Mouse (Mus musculus) c-Kit-positive CD71-positive TER-119-positive erythroid progenitor cells, embryonic 14.5 days (primary cell): ENCODE measurements around the gene Tfam.

Experiments used
- DNase-seq: peaks from one replicate; pipeline ENCODE4 v3.0.0-alpha.2; 2013; ENCODE audit warnings: low spot score

Tfam gene

DNA sequence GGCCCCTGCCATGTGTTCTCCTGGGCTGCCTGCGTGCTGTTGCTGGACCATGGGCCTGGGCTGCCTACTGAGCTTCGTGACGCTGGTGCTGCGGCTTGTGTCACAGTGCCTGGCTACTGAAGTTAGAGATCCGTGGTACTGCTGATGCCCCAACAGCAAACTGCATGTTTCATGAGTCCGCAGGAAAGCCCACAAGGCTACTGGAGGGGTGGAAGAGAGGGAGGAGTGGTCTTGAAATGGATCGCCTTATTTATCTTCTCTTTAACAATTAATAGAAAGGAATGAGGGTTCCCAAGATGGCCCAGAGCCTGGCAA, at the start of gene Tfam:
Tfam (minus strand) TSS at position 41 of the 315 bp plus-strand sequence.
- DNase-seq = no peak

DNA sequence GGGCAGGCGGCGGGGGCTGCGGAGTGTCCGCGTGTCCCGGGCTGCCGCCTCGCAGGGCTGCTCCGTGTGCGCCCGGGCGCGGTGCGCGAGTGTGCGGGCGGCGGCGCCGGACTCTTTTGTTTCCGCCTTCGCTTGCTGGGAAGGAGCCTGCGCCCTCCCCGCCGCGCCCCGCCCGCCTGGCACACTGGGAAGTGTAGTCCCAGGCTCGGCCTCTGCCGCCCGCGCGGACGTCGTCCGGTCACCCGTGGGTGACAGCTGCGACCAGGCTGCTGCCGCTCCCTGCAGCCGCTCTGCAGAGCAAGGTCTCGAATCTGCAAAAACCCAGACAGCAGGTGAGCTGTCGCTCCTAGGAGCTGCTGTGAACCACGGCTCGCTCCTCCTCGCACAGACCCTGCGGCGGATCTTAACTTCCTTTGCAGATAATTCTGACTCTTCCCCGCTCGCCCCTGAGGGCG, 47.1 kb upstream of the Tfam start, which contains the start of gene Ube2d1:
Ube2d1 (minus strand) TSS at position 137 of the 455 bp plus-strand sequence.
- DNase-seq = peak; percentile 17

DNA sequence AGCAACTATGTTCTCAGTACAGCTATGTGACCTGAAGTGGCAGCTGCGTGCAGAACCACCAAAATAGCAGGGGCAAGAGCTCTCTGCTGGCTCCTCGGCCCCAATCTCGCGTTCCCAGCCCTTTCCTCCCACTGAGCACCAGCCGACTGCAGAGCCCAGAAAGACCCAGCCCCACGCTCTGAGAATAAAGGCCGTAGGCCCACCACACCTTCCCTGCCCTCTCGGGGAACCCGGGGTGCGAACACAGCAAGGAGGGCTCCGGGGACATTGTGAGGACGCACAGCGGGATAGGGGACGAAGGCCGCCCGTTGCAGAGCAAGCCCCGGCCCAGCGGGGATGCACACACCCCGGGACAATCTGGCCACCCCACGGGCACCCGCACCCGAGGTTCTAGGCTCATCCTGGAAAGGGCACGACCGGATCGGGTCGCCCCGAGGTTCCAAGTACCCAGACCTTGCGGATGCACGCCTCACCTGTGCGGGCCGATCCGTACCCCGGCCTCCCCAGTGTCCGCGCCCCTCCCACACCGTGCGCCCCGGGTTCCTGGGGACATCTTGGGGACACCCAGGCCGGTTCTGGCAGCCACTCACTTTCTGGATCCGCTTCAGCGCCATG, 46.5 kb upstream of the Tfam start:
- DNase-seq = no peak

DNA sequence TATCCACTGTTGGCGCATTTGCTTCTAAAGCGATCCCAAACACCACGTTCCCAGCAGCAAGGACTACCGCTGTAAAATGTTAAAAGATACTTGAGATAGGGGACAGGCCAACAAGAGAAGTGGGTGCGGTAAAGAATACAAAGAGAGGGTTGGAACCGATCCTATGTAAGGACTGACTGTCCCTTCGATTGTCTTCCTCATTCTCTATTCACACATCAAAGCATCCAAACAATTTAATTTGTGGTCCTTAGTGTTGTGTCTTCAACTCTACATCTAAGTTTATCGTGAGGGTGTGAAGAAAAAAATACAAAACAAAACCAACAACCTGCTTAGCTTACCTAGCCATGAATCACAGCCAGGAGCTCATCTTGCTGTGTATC, 46.0 kb upstream of the Tfam start:
- DNase-seq = no peak

DNA sequence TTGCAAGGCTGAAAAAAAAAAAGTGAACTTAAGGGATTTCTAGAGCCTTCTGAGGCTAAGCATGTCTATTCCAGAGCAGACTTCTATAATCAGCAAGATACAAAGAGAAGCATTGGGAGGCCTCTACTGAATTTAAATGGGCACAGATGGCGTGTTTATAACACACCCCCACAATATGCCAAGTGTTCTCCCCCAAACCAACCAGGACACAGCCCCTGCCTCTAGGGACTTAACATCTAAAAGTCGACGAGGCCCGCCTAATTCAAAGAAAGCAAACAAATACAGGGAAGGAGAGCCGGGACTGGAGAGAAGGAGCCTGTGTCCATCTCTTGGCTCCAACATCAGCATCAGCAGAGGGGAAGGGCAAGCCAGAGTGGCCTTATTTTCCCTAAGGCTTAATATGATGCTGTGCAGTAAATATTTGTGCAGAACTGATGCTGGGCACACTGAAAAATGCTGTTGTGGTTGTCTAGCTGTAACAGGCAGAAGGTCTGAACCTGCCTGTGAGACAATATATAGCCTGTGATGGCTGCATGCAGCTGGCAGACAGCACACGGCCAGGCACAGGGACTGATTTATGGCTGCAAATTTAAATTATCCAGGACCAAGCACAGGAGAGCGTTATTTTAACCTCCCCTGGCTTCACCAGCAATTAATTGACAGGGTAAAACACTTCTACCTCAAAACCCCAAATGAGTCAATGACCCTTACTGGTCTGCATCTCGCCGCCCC, 35.1 kb upstream of the Tfam start:
- DNase-seq = no peak

GRCm38 (mm10) chr10:71267973-71268372, 29.9 kb upstream of the Tfam start:
- DNase-seq = no peak

DNA sequence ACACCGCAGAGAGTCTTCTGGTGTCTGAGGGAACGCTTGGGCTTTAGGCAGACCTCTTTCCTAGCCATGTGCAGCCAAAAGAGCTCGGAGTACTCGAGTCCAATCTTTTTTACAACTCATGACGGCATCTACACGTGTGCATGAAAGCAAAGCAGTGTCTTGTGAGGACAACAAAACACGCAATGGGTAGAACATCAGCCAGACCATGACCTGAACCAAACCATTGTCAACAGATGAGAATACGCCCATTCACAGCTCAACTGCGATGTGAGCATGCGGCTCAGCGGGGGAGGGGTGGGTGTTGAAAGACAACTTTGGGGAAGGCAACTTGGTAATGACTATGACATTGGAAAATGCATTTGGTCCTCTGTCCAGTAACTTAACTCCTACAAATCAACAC, 29.4 kb upstream of the Tfam start:
- DNase-seq = no peak

- no peak for DNase-seq
Measured at GRCm38 (mm10) chr10:71265067-71265466, 27.0 kb upstream of the Tfam start.

DNA sequence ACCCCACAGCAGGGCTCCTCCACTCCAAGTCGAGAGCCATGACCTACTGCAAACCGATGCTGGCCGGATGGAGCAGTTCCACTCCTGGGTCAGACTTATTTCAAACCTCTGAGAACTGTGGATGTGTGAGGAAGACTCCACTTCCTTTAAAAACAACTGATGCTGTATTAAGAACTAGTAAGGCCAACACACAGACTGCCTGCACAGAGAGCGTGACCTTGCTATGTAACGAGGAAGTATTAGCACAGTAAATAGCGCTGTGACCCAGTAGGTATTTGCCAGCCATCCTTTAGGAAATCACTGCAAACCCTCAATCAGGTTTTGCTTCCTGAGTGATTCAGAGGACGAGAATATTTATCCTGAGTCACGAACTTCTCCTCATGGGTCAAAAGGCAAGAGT, 23.6 kb upstream of the Tfam start:
- DNase-seq = no peak

GRCm38 (mm10) chr10:71258943-71259342, 20.9 kb upstream of the Tfam start:
- no peak for DNase-seq

- no peak for DNase-seq
Measured at GRCm38 (mm10) chr10:71258516-71258915, 20.4 kb upstream of the Tfam start.

DNA sequence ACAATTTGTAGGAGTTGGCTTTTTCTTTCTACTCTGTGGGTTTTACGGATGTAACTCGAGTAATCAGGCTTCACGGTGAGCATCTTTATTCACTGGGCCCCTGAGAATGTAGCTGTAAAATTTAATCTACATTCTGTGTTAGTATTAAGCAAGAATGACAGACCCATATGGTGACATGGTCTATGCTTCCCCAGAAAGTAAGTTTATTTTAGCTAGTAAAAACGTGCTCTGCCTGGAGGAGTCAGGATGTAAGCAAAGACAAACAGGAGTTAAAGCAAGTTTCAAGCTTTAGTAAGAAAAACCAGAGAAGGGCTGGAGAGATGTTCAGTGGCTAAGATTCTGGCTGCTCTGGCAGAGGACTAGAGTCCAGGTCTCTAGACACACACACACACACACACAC, 15.1 kb upstream of the Tfam start:
- no peak for DNase-seq

DNA sequence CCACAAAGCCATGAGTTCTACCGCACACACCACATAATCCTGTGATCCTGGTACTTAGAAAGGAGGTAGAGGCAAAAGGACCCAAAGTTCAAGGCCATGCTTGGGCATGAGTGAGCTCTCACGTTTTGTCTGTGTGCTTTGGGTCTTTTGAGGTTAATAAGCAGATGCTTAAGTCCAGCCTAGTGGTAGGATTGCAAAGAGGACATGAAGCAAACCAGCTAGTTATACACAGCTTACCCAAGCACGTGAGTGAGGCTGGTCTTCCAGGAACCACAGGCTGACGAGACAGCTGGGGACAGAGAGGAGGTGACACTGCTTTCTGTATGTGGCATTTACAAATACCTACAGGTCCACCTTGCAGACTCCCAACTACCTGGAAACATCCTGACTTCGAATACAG, 14.3 kb upstream of the Tfam start:
- DNase-seq = no peak

- no peak for DNase-seq
Measured at GRCm38 (mm10) chr10:71251846-71252245, 13.8 kb upstream of the Tfam start.

- no peak for DNase-seq
Measured at GRCm38 (mm10) chr10:71251256-71251655, 13.2 kb upstream of the Tfam start.

DNA sequence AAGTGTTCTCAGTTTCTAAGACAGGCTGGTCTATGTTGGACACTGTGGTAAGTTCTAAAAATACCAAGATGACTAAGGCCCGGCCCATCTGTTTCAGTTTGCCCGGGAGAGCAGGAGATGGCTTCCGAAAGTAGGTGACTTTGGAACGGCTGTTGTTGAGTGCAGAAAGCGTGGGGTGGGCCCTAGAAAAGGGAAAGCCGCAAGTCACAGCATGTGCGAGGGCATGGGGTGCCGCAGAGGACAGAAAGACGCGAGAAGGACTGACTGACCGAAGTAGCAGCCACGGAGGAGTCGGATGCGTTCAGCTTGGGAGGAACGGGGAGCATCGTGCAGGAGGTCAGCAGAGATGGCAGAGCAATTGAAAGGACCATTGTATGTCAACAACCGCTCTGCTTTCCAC, 12.4 kb upstream of the Tfam start:
- DNase-seq = no peak

DNA sequence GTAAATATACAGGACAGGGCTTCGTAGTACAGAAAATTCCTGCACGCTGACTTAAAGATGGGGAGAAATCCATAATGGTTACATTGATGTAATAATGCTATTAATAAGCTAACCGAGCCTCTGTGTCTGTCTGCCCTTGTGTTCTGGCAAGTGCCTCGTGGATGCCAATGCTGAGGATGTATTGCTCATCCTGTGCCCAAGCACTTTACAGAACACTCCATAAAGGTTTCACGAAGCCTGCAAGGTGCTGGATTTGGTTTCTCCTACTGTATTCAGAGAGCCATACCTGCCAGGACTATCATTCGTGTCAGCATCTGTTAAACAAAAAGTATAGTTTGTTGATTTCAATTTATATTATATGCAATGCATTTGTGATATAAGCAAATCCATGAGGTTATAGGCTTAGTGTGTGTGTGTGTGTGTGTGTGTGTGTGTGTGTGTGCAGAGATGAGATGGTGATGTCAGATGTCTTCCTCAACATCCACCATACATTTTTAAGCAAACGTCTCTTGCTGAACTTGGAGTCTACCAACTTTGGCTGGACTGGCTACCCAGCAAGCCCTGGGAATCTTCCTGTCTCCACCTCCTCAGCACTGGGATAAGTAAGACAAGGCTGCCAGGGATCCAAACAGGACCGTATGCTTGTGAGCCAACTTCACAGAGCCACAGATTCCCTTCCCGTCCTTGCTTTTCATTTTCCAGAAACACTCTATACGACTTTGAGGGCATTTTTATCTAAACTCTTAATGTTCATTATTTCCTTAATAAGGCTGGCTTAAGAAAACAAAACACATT, 11.2 kb upstream of the Tfam start:
- DNase-seq = no peak

DNA sequence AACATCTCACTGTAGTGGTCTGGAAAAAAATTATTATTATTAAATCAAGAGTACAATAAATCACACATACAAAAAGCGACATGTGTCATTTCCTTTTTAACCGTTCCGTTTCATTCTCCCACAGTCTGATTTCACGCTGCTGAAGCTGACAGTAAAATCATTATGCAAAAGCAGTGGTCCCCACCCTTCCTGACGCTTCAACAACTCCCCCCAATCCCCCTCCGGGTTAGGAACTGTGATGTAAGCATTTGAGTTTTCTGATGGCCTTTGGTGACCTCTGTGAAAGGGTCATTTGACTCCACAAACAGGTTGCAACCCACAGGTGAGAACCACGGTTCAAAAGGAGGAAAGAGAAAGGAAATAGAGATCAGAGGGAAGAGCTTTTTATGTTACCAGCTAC, 8.9 kb upstream of the Tfam start:
- no peak for DNase-seq

GRCm38 (mm10) chr10:71239479-71240120, 1.5 kb upstream of the Tfam start:
- DNase-seq = no peak

GRCm38 (mm10) chr10:71237516-71238239, 402 bp downstream of the Tfam start:
- DNase-seq = peak; percentile 89

- no peak for DNase-seq
Measured at GRCm38 (mm10) chr10:71234071-71234470, 4.0 kb downstream of the Tfam start.

DNA sequence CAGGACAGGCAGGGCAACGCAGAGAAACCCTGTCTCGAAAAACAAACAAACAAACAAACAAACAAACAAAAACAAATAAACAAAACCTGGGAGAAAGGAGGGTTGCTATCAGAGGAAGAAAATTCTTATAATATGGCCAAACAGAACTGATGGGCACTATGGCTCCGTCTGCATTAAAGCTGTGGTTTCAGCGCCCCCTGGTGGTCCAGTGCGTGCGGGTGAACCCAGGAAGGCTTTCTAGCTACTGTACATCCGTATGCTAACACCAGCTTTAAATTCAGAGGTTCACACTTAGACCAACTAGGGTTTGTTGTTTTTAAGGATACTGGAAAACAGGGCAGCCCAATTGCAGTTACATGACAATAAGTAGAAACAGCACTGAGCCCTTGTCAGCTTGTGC, 12.2 kb downstream of the Tfam start:
- DNase-seq = peak; percentile 59
